Mouse (Mus musculus) ES-E14 (cell line): Measurements from ENCODE around the gene B4galnt3.

Experiments
- HCFC1 ChIP-seq: IDR thresholded peaks from 2 replicates; pipeline ENCODE4 v1.6.1; 2012; ENCODE audit warnings: low read length, inconsistent platforms, borderline replicate concordance; ENCODE audit not compliant: insufficient read depth
- MAFK ChIP-seq: IDR thresholded peaks from 2 replicates; pipeline ENCODE4 v1.6.1; 2014; ENCODE audit warnings: mild to moderate bottlenecking, low read depth, low read length, inconsistent platforms; ENCODE audit not compliant: insufficient read depth
- ZC3H11A ChIP-seq: IDR thresholded peaks from 2 replicates; pipeline ENCODE4 v1.6.1; 2012; ENCODE audit warnings: low read depth, mild to moderate bottlenecking, inconsistent platforms, low read length, borderline replicate concordance
- ZNF384 ChIP-seq: IDR thresholded peaks from 2 replicates; pipeline ENCODE4 v1.6.1; 2012; ENCODE audit warnings: low read depth, low read length, inconsistent platforms

GRCm38 (mm10) chr6:120189287-120189686 lies 105.1 kb downstream of the B4galnt3 start:
- no peak for TF ChIP-seq MAFK
- TF ChIP-seq ZC3H11A = no peak
- TF ChIP-seq HCFC1 = no peak
- no peak for TF ChIP-seq ZNF384
